Comparison of ENCODE assay signal across 13 mouse cellular contexts in the genomic region with DNA sequence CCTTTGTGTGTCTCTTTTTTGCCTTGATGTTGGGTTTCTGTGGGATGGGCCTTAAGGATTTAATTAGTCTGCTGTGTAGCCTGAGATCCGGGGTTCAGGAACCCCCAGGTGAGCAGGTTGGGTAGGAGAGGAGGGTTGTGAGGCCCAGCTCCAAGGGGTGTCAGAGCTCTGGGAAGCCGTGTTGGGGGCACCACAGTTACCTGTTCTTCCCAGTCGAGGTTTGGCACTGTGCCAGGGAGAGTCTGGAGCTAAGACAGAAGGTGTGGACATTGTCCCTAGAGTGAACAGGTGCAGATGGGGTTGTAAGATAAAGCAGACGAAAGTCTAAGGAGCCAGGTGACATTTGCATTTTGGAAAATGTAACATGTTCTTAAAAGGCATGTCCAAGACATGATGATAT.
DNase-seq lines count a peak whose midpoint lies in the region; ATAC-seq lines count a peak whose summit lies in the region.
"Had no signal": no experiment of that assay in that cellular context is flagged by ENCODE, and none has a peak within 500 bp of the region (broad histone marks: within the 10 kb centered on the region; RNA-seq: fewer than 3 reads in every experiment).

No protein-coding gene starts in this region.

- H3K36me3 ChIP-seq in midbrain, embryonic 10.5 days, result no peaks in the 10 kb centered on the region

- H3K4me1 ChIP-seq in midbrain, embryonic 10.5 days, result peaks cover 64% of the 10 kb centered on the region

- peak overlapping the region; percentile 62; the same call in 1 of the 2 replicates for H3K4me3 ChIP-seq in midbrain, embryonic 10.5 days

- peak; percentile 49 to 57 for DNase-seq in cerebellum, postnatal 10 days
- no peak for DNase-seq in cerebellum, adult 11-12 months
- DNase-seq in right cerebral cortex, postnatal 4 days, result peak; percentile 35
- no peak for DNase-seq in right cerebral cortex, adult 2 months (ENCODE audit: low spot score in 2 of 2)
- DNase-seq in midbrain, embryonic 10.5 days (ENCODE audit: low spot score), result no peak
- DNase-seq in liver, result no peak
- DNase-seq in urinary bladder, postnatal 25 days (ENCODE audit: low spot score), result no peak
- DNase-seq: cerebellum, adult 18-20 months; heart, postnatal 4 days had no signal

- H3K27ac ChIP-seq in midbrain, embryonic 10.5 days (replicated peaks), result peak overlapping the region; percentile 89
- H3K27ac ChIP-seq: liver, embryonic 14.5 days; macrophage; stomach, postnatal 0 days had no signal

- 32% methylated on average over 4 of the region's 4 CpGs for WGBS in midbrain, embryonic 10.5 days

- H3K9me3 ChIP-seq in midbrain, embryonic 10.5 days (replicated peaks), result no peaks in the 10 kb centered on the region

- ATAC-seq in megakaryocyte, adult 5-6 weeks (ENCODE audit: poor library complexity, severe bottlenecking), result no peak

- H3K27me3 ChIP-seq in midbrain, embryonic 10.5 days (ENCODE audit: low read depth, poor library complexity, severe bottlenecking), result peaks cover 71% of the 10 kb centered on the region

Comparison
In these comparisons a context has a peak if more than half of its experiments do, and no peak if none do; other contexts are left out.
1. DNase-seq: peak in cerebellum, postnatal 10 days (2 of 2) and right cerebral cortex, postnatal 4 days (single experiment); none in cerebellum, adult 11-12 months (single experiment), right cerebral cortex, adult 2 months (0 of 2), midbrain, embryonic 10.5 days (single experiment), liver (single experiment) and urinary bladder, postnatal 25 days (single experiment).